Mouse (Mus musculus) neural tube, embryonic 11.5 days (tissue): ENCODE measurements around the gene Bmp6. TPM values are rescaled to one million over a fixed set of nuclear protein-coding genes. Genes with fewer than 3 reads are reported as not detected.

ENCODE experiments used
- ATAC-seq: fragments of 200-750 bp; cut with Nextera tagmentation; 2 replicates; pipeline ENCODE4 v1.8.0; 2017; ENCODE audit warnings: moderate number of reproducible peaks, mild to moderate bottlenecking, moderate TSS enrichment, moderate library complexity; ENCODE audit not compliant: insufficient read depth, low FRiP score, low TSS enrichment
- DNase-seq: peaks from one replicate; pipeline ENCODE4 v3.0.0-alpha.2; 2015; ENCODE audit warnings: low spot score
- H3K27ac ChIP-seq: fragments of 300-500 bp; sonication (generic); 2 replicates; pipeline ENCODE4 v1.5.1; 2014; ENCODE audit warnings: low read depth, mild to moderate bottlenecking, low read length
- H3K27me3 ChIP-seq: fragments of 300-500 bp; sonication (generic); 2 replicates; pipeline ENCODE4 v1.6.1; 2014; ENCODE audit warnings: mild to moderate bottlenecking, low read length, mixed read lengths; ENCODE audit not compliant: control insufficient read depth, insufficient read depth
- H3K36me3 ChIP-seq: fragments of 300-500 bp; sonication (generic); 2 replicates; pipeline ENCODE4 v1.6.1; 2014; ENCODE audit warnings: mild to moderate bottlenecking, low read length, moderate library complexity, mixed read lengths; ENCODE audit not compliant: control insufficient read depth, insufficient read depth
- H3K4me1 ChIP-seq: fragments of 300-500 bp; sonication (generic); 2 replicates; pipeline ENCODE4 v1.6.1; 2014; ENCODE audit warnings: low read length, mixed read lengths; ENCODE audit not compliant: control insufficient read depth, insufficient read depth
- H3K4me2 ChIP-seq: fragments of 300-500 bp; sonication (generic); 2 replicates; pipeline ENCODE4 v1.6.1; 2014; ENCODE audit warnings: low read depth, mild to moderate bottlenecking, moderate library complexity
- H3K4me3 ChIP-seq: fragments of 300-500 bp; sonication (generic); 2 replicates; pipeline ENCODE4 v1.5.1; 2014; ENCODE audit warnings: low read depth, low read length
- H3K9ac ChIP-seq: fragments of 300-500 bp; sonication (generic); 2 replicates; pipeline ENCODE4 v1.6.1; 2014; ENCODE audit warnings: mild to moderate bottlenecking, low read length
- H3K9me3 ChIP-seq: fragments of 300-500 bp; sonication (generic); 2 replicates; pipeline ENCODE4 v1.6.1; 2016; ENCODE audit warnings: low read length; ENCODE audit not compliant: control insufficient read depth
- WGBS: fragments of 180-500 bp; shearing (Covaris S2); extraction: QIAGEN DNeasy Blood & Tissue Kit; methylation state at CpG from one replicate; pipeline ENCODE4 v1.1.7; 2014; 5-methylcytosine and 5-hydroxymethylcytosine counted together
- polyA plus RNA-seq: library from polyadenylated mRNA; unstranded; fragments of >200 nt; fragmentation: Nextera tagmentation; extraction: Ambion mirVana; gene quantifications from 2 replicates; pipeline ENCODE4 v1.2.1, GENCODE M21; 2014

The Bmp6 gene
- polyA plus RNA-seq, 1 experiment from 2014 or later: 2.2 TPM

DNA sequence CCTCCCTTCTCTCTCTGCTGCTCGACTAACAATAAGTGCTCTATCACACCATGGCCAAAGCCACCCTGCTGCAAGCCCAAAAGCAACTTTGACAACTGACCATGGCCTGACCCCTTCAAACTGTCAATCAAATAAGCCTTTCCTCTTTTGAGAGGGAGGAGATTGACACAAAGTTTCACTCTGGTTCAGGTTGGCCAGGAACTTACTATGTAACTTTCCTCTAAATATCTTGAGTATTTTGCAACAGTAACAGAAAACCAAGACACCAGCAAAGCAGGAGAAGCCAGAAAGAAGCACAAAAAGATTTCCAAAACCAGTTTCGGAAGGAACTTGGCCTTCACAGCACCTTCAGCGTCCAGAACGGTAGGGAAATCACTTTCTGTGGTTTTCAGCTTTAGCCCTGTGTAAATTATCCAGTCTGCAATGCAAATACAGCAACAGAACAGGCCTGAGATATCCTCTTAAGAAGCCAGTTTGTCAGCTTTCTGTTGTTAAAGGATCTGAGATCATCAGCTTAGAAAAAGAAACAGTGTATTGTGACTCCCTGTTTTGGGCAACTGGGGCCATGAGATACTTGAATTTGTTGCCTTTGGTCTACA, 177.2 kb downstream of the Bmp6 start:
- Histone ChIP-seq H3K27me3 (no peaks in the 10 kb centered on the region), H3K4me3 (no peak overlapping the region), H3K4me1 (peaks cover 2% of the 10 kb centered on the region; the same call in 1 of the 2 replicates), H3K9me3 (no peaks in the 10 kb centered on the region), H3K9ac (no peak overlapping the region), H3K27ac (no peak overlapping the region), H3K4me2 (no peak overlapping the region), H3K36me3 (peaks cover 4% of the 10 kb centered on the region)
- 84% methylated on average over 4 of the region's 4 CpGs for WGBS
- ATAC-seq: no peak
- DNase-seq: no peak

DNA sequence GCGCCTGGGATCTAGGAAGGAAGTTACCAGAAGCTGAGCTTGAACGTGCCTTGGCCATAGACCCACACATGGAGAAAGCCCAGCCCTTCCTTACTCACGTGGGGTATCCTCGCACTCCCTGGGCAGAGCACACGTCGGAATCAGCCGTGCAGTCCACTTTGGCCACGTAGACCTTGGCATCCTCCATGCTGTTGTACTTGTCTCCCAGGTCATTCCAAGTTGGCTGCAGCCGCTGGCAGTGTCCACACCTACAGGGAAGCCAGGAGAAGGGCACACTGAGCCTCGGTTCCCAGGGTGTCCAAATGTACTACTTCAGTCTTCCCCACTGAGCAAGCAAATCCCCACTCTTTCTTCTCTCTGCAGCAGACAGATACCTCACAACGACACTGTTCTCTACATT, 178.3 kb downstream of the Bmp6 start:
- Histone ChIP-seq H3K36me3 (no peaks in the 10 kb centered on the region; the same call in 1 of the 2 replicates), H3K27ac (no peak overlapping the region), H3K9ac (no peak overlapping the region), H3K4me1 (peaks cover 2% of the 10 kb centered on the region; the same call in 1 of the 2 replicates), H3K4me2 (no peak overlapping the region), H3K4me3 (no peak overlapping the region), H3K9me3 (no peaks in the 10 kb centered on the region), H3K27me3 (no peaks in the 10 kb centered on the region)
- 90% methylated on average over 11 of the region's 11 CpGs for WGBS
- ATAC-seq (no peak), DNase-seq (no peak)

DNA sequence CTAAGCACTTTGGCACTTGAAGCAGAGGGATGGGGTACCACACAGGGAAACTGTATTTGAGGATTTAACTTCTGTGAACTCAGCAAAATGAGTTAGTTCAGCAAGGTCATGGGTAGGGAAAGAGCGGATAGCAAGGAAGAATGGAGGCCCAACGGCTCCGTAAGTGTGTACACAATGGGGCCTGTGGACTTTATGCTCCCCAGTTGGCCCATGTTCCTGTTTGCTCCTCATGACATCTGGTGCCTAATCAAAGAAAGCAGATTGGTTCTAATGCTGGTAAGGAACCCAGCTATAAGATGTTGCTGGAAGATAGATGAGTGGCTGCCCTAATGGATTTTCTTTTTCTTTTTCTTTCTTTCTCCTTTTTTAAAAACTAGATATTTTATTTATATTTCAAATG, 180.4 kb downstream of the Bmp6 start:
- Histone ChIP-seq H3K36me3 (no peaks in the 10 kb centered on the region), H3K27ac (no peak overlapping the region), H3K4me1 (peaks cover 4% of the 10 kb centered on the region), H3K4me2 (no peak overlapping the region), H3K9ac (no peak overlapping the region), H3K9me3 (no peaks in the 10 kb centered on the region), H3K4me3 (no peak overlapping the region), H3K27me3 (no peaks in the 10 kb centered on the region)
- ATAC-seq: no peak
- 83% methylated on average over 3 of the region's 3 CpGs for WGBS
- DNase-seq: no peak

DNA sequence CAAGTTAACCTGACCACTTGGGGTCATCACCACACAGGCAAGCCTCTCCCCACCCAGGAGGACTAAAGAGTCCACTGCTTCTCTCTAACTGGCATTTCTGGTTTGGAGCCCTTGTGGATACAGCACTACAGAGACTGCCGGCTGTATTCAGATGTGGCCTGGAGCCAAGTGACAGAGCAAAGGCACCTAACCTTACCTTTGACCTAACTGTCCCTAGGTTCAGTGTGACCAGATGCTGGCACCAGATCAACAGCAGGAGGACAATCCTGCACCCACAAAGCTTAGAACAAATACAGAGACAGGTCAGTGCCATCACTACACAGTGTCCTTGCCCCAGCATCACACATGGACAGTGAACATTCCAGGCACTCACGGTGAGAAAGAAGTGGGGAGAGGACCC, 181.2 kb downstream of the Bmp6 start:
- Histone ChIP-seq H3K4me3 (no peak overlapping the region), H3K27ac (no peak overlapping the region), H3K9ac (no peak overlapping the region), H3K4me2 (no peak overlapping the region), H3K4me1 (peaks cover 4% of the 10 kb centered on the region), H3K27me3 (no peaks in the 10 kb centered on the region), H3K9me3 (no peaks in the 10 kb centered on the region), H3K36me3 (no peaks in the 10 kb centered on the region)
- DNase-seq (no peak), ATAC-seq (no peak)
- WGBS: 93% methylated on average over 2 of the region's 2 CpGs

DNA sequence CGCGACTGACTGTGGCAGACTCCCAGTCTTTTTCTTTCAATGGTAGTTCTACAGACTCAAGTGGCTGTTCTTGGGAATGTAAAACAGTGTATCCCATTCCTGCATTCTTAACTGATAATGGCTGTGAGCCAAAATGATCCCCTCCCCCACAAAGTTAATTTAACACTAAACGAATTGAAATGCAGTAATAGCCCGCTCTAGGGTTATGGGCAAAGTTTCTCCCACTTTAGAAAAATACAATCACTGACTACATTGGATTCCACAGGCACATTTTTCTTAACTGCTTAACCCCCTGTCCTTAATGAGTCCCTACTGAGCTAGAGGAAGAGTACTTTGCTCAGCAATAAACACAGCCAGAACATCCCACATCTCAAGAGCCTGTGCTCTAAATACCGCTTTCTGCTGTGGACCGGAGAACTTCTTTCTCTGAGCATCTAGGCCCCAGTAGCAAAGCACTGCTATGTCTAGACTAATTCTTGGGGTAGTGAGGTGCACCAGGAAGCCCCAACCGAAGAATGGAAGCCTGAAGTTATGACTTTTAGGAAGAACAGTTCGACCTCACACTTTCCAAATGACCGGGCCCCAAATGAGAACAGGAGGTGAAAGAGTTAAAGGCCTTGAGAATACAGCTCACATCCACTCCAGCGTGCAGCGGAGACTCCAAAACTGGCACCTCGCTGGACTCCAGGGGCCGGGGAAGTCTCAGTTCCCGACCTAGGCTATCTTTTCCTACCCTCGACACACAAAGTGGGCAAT, 182.3 kb downstream of the Bmp6 start:
- no peaks in the 10 kb centered on the region for H3K36me3 ChIP-seq
- peak overlapping the region; percentile 87 for H3K9ac ChIP-seq
- no peak overlapping the region for H3K27ac ChIP-seq
- no peaks in the 10 kb centered on the region for H3K27me3 ChIP-seq
- H3K4me3 ChIP-seq: peak overlapping the region; percentile 89
- DNase-seq (no peak), ATAC-seq (peak; percentile 28; the same call in 1 of the 2 replicates)
- H3K4me1 ChIP-seq: peaks cover 4% of the 10 kb centered on the region
- H3K4me2 ChIP-seq: peak overlapping the region; percentile 91
- WGBS: 13% methylated on average over 15 of the region's 15 CpGs
- H3K9me3 ChIP-seq: no peaks in the 10 kb centered on the region

DNA sequence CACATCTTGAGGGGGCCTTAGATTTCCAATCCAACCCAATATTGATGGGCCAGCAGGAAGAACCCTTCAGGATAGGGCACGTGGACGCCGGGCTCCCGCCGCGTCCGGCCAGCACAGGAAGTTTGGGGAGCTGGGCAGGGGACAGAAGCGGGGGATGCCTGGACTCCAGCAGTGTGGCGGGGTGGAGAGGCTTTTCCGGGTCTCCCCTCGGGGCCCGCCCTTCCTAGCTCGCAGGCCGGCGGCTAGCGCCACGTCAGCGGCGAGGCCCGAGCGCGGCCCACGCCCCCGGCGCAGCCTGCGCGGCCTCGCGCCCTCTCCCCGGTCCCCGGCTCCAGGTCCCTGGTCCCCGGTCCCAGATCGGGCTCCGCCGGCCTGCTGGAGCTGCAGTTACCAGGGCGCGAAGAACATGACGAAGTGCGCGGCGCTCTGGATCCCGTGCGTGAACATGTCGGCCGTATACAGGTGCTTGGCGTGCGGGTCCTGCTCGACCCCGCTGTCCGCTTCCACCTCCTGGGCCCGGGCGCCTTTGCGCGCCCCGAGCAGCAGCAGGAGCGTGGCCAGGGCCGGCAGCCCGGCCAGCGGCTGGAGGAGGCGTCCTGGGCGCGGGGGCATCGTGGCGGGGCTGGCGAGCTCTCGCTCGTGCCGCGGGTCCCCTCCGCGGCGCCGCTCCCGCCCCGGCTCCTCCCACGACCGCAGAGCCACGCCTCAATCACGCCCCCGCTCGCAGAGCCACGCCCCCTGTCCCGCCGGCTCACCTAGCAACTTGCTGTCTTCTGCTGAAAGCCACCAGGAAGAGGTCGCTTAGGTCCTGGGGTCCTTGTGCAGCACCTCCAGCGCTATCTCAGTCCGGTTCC, 183.1 kb downstream of the Bmp6 start:
- H3K4me1 ChIP-seq: peaks cover 4% of the 10 kb centered on the region
- peak overlapping the region; percentile 91 for H3K4me2 ChIP-seq
- no peaks in the 10 kb centered on the region for H3K9me3 ChIP-seq
- under 1% methylated on average over 81 of the region's 87 CpGs for WGBS
- peak overlapping the region; percentile 89 for H3K4me3 ChIP-seq
- DNase-seq: peak; percentile 88
- peak overlapping the region; percentile 64; the same call in 1 of the 2 replicates for H3K27ac ChIP-seq
- ATAC-seq: peak; percentile 90
- H3K9ac ChIP-seq: peak overlapping the region; percentile 87
- H3K27me3 ChIP-seq: no peaks in the 10 kb centered on the region
- H3K36me3 ChIP-seq: no peaks in the 10 kb centered on the region

DNA sequence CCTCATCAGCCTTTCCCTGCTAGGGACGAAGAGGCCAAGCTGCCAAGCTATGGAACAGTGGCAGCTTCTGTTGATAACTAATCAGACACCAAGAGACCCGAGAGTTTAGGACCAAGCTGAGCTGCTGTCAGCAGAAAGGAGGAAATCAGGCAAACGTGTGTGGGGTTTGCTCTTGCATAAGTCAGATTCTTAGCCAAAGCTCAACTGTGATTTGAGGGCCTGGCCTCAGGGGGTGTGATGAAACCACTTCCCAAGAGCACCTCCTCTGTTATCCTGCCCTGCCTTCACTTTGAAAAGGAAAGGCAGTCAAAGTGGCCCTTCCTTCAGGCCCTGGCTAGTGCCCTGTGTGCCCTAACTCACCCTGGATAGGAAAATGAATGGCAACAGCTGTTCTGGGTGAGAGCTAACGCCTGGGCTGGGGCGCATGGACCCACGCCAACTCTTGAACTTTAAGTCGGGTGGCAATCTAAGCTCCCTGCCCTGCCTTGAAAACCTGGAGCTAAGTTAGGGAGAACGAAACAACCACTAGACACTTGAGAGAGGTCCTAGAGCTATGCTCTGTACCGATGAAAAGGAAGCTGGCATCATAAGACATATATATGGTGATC, 183.9 kb downstream of the Bmp6 start, which contains the start of gene Txndc5:
Txndc5 (minus strand) TSS at position 138 of the 608 bp plus-strand sequence.
- H3K9ac ChIP-seq: peak within 1 kb of the TSS; percentile 87
- no peaks in the 10 kb centered on the region for H3K9me3 ChIP-seq
- H3K4me3 ChIP-seq: peak within 1 kb of the TSS; percentile 89
- DNase-seq (no peak), ATAC-seq (no peak)
- H3K27ac ChIP-seq: peak within 1 kb of the TSS; percentile 64; the same call in 1 of the 2 replicates
- H3K36me3 ChIP-seq: no peaks in the 10 kb centered on the region
- H3K27me3 ChIP-seq: no peaks in the 10 kb centered on the region
- 58% methylated on average over 9 of the region's 9 CpGs for WGBS
- peaks cover 4% of the 10 kb centered on the region for H3K4me1 ChIP-seq
- H3K4me2 ChIP-seq: peak within 1 kb of the TSS; percentile 91

DNA sequence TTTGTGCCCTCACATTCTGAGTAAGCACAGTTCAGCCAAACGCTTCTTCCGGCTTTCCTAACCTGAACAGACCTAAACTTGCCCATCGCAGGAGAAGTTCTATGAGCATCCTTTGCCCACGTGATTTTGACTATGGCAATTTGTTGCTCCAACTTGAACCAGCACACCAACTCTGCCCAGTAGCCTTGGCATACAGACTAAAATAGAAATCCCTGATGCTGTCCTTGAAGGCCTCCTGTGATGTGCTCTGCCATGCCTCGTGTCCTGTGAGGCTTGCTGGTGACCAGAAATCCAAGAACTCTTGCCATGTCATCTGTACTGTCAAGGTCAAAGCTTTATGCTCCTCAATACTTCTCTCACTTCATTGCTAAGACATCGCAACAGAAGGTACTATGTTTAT, 184.7 kb downstream of the Bmp6 start:
- H3K4me2 ChIP-seq: no peak overlapping the region
- no peak for ATAC-seq
- H3K4me1 ChIP-seq: peaks cover 4% of the 10 kb centered on the region
- H3K9ac ChIP-seq: no peak overlapping the region
- H3K36me3 ChIP-seq: no peaks in the 10 kb centered on the region
- no peak overlapping the region for H3K4me3 ChIP-seq
- H3K27me3 ChIP-seq: no peaks in the 10 kb centered on the region
- no peak for DNase-seq
- 91% methylated on average over 6 of the region's 6 CpGs for WGBS
- H3K9me3 ChIP-seq: no peaks in the 10 kb centered on the region
- no peak overlapping the region for H3K27ac ChIP-seq
